Mouse (Mus musculus): ENCODE data around the gene Olfr1375. TPM values are rescaled to one million over a fixed set of nuclear protein-coding genes. Genes with fewer than 3 reads are reported as not detected.
A peak's percentile ranks its signal among the peaks of the same experiment; 100 is the strongest.

Olfr1375 gene
- polyA plus RNA-seq, 1 experiment from 2014 or later: not detected

- Histone ChIP-seq H3K4me3 (ENCODE audit: low read depth, low read length) (no peak overlapping the region), H3K9ac (no peak overlapping the region), H3K4me2 (no peak overlapping the region), H3K27me3 (ENCODE audit: insufficient read depth, low read length) (no peaks in the 10 kb centered on the region), H3K9me3 (ENCODE audit: low read depth, low read length) (no peaks in the 10 kb centered on the region), H3K4me1 (ENCODE audit: insufficient read depth) (no peaks in the 10 kb centered on the region), H3K27ac (ENCODE audit: low read depth) (no peak overlapping the region), H3K36me3 (ENCODE audit: insufficient read depth) (peaks cover 11% of the 10 kb centered on the region; the same call in 1 of the 2 replicates)
- ATAC-seq (ENCODE audit: insufficient read depth) (no peak), DNase-seq (no peak)
- WGBS: 90% methylated on average over 6 of the region's 6 CpGs
- no peak for TF ChIP-seq CTCF (IDR thresholded peaks at IDR 0.05; ENCODE audit: low read depth)
Measured at GRCm38 (mm10) chr11:51060981-51061380, 13.1 kb downstream of the Olfr1375 start.

- no peak overlapping the region for H3K4me2 ChIP-seq
- no peak for TF ChIP-seq CTCF (IDR thresholded peaks at IDR 0.05; ENCODE audit: low read depth)
- DNase-seq (peak; percentile 73), ATAC-seq (ENCODE audit: insufficient read depth) (no peak)
- H3K9ac ChIP-seq: no peak overlapping the region
- 37% methylated on average over 7 of the region's 7 CpGs for WGBS
- H3K4me3 ChIP-seq (ENCODE audit: low read depth, low read length): no peak overlapping the region
- H3K36me3 ChIP-seq (ENCODE audit: insufficient read depth): peaks cover 27% of the 10 kb centered on the region
- H3K4me1 ChIP-seq (ENCODE audit: insufficient read depth): no peaks in the 10 kb centered on the region
- H3K27ac ChIP-seq (ENCODE audit: low read depth): no peak overlapping the region
- no peaks in the 10 kb centered on the region for H3K9me3 ChIP-seq (ENCODE audit: low read depth, low read length)
- H3K27me3 ChIP-seq (ENCODE audit: insufficient read depth, low read length): no peaks in the 10 kb centered on the region
Measured at GRCm38 (mm10) chr11:51063276-51063675, 15.4 kb downstream of the Olfr1375 start.

- Histone ChIP-seq H3K36me3 (ENCODE audit: insufficient read depth) (peaks cover 32% of the 10 kb centered on the region), H3K4me1 (ENCODE audit: insufficient read depth) (no peaks in the 10 kb centered on the region), H3K9me3 (ENCODE audit: low read depth, low read length) (no peaks in the 10 kb centered on the region), H3K27me3 (ENCODE audit: insufficient read depth, low read length) (no peaks in the 10 kb centered on the region), H3K9ac (no peak overlapping the region), H3K4me3 (ENCODE audit: low read depth, low read length) (no peak overlapping the region), H3K4me2 (no peak overlapping the region), H3K27ac (ENCODE audit: low read depth) (no peak overlapping the region)
- no peak for TF ChIP-seq CTCF (IDR thresholded peaks at IDR 0.05; ENCODE audit: low read depth)
- WGBS: 94% methylated on average over 8 of the region's 8 CpGs
- DNase-seq (no peak), ATAC-seq (ENCODE audit: insufficient read depth) (no peak)
Measured at GRCm38 (mm10) chr11:51063841-51064240, 15.9 kb downstream of the Olfr1375 start.

- no peak overlapping the region for H3K4me3 ChIP-seq (ENCODE audit: low read depth, low read length)
- WGBS: 33% methylated on average over 7 of the region's 7 CpGs
- ATAC-seq (ENCODE audit: insufficient read depth): no peak
- H3K27ac ChIP-seq (ENCODE audit: low read depth): no peak overlapping the region
- H3K36me3 ChIP-seq (ENCODE audit: insufficient read depth): no peaks in the 10 kb centered on the region
- H3K4me1 ChIP-seq (ENCODE audit: insufficient read depth): no peaks in the 10 kb centered on the region
- no peak overlapping the region for H3K4me2 ChIP-seq
- TF ChIP-seq CTCF (IDR thresholded peaks at IDR 0.05; ENCODE audit: low read depth): no peak
- H3K9me3 ChIP-seq (ENCODE audit: low read depth, low read length): no peaks in the 10 kb centered on the region
- H3K9ac ChIP-seq: no peak overlapping the region
- no peaks in the 10 kb centered on the region for H3K27me3 ChIP-seq (ENCODE audit: insufficient read depth, low read length)
- no peak for DNase-seq
Measured at GRCm38 (mm10) chr11:51084527-51084926, 36.6 kb downstream of the Olfr1375 start.

- 43% methylated on average over 13 of the region's 13 CpGs for WGBS
- ATAC-seq (ENCODE audit: insufficient read depth): no peak
- no peak overlapping the region for H3K4me2 ChIP-seq
Measured at GRCm38 (mm10) chr11:51085269-51085668, 37.4 kb downstream of the Olfr1375 start.

More at GRCm38 (mm10) chr11:51085269-51085668, 37.4 kb downstream of the Olfr1375 start:
- H3K4me3 ChIP-seq (ENCODE audit: low read depth, low read length): no peak overlapping the region
- no peak for DNase-seq
- no peaks in the 10 kb centered on the region for H3K9me3 ChIP-seq (ENCODE audit: low read depth, low read length)
- H3K9ac ChIP-seq: no peak overlapping the region
- H3K27me3 ChIP-seq (ENCODE audit: insufficient read depth, low read length): no peaks in the 10 kb centered on the region
- TF ChIP-seq CTCF (IDR thresholded peaks at IDR 0.05; ENCODE audit: low read depth): no peak
- no peaks in the 10 kb centered on the region for H3K4me1 ChIP-seq (ENCODE audit: insufficient read depth)
- H3K27ac ChIP-seq (ENCODE audit: low read depth): no peak overlapping the region
- H3K36me3 ChIP-seq (ENCODE audit: insufficient read depth): no peaks in the 10 kb centered on the region

Other genes starting within 250 kb of the Olfr1375 start
- 34.1 and 34.2 TPM in 2 replicates for gene Zfp354c, start 220.4 kb upstream of the Olfr1375 start, polyA plus RNA-seq (2014; fragmentation: Nextera tagmentation; extraction: Ambion mirVana)
- 0.32 and 0.35 TPM in 2 replicates for gene Zfp879, start 206.6 kb upstream of the Olfr1375 start, polyA plus RNA-seq (2014; fragmentation: Nextera tagmentation; extraction: Ambion mirVana)
- gene Grm6, start 197.4 kb upstream of the Olfr1375 start, polyA plus RNA-seq (2014; fragmentation: Nextera tagmentation; extraction: Ambion mirVana): not detected in 2 replicates
- gene Zfp454, start 160.5 kb upstream of the Olfr1375 start, polyA plus RNA-seq (2014; fragmentation: Nextera tagmentation; extraction: Ambion mirVana): 8.2 and 8.9 TPM in 2 replicates
- 13.1 and 14.7 TPM in 2 replicates for gene Zfp2, start 131.9 kb upstream of the Olfr1375 start, polyA plus RNA-seq (2014; fragmentation: Nextera tagmentation; extraction: Ambion mirVana)
- 1.1 and 1.4 TPM in 2 replicates for gene Zfp354b, start 116.5 kb upstream of the Olfr1375 start, polyA plus RNA-seq (2014; fragmentation: Nextera tagmentation; extraction: Ambion mirVana)
- not detected in 2 replicates for gene 4933414I15Rik, start 104.3 kb upstream of the Olfr1375 start, polyA plus RNA-seq (2014; fragmentation: Nextera tagmentation; extraction: Ambion mirVana)
- not detected in 2 replicates for gene Prop1, start 94.3 kb upstream of the Olfr1375 start, polyA plus RNA-seq (2014; fragmentation: Nextera tagmentation; extraction: Ambion mirVana)
- not detected in 2 replicates for gene Olfr1378, start 81.6 kb upstream of the Olfr1375 start, polyA plus RNA-seq (2014; fragmentation: Nextera tagmentation; extraction: Ambion mirVana)
- gene Olfr1377, start 66.1 kb upstream of the Olfr1375 start, polyA plus RNA-seq (2014; fragmentation: Nextera tagmentation; extraction: Ambion mirVana): not detected in 2 replicates
- not detected in 2 replicates for gene Olfr51, start 44.5 kb upstream of the Olfr1375 start, polyA plus RNA-seq (2014; fragmentation: Nextera tagmentation; extraction: Ambion mirVana)
- not detected in 2 replicates for gene Olfr54, start 33.9 kb upstream of the Olfr1375 start, polyA plus RNA-seq (2014; fragmentation: Nextera tagmentation; extraction: Ambion mirVana)
- gene Zfp354a, start 11.1 kb downstream of the Olfr1375 start, polyA plus RNA-seq (2014; fragmentation: Nextera tagmentation; extraction: Ambion mirVana): 7.8 and 8.4 TPM in 2 replicates
- not detected in 2 replicates for gene Gm12569, start 172.4 kb downstream of the Olfr1375 start, polyA plus RNA-seq (2014; fragmentation: Nextera tagmentation; extraction: Ambion mirVana)
- 106 and 115 TPM in 2 replicates for gene Clk4, start 213.6 kb downstream of the Olfr1375 start, polyA plus RNA-seq (2014; fragmentation: Nextera tagmentation; extraction: Ambion mirVana)
- 0.53 and 1.4 TPM in 2 replicates for gene BC049762, start 214.9 kb downstream of the Olfr1375 start, polyA plus RNA-seq (2014; fragmentation: Nextera tagmentation; extraction: Ambion mirVana)
- 27.6 and 29.4 TPM in 2 replicates for gene Col23a1, start 241.8 kb downstream of the Olfr1375 start, polyA plus RNA-seq (2014; fragmentation: Nextera tagmentation; extraction: Ambion mirVana)

Data from lung, embryonic 14.5 days (tissue).